Mouse (Mus musculus) erythroblast, embryonic 14.5 days (primary cell): ENCODE measurements around the gene Sesn2.

Source experiments
- GATA1 ChIP-seq: IDR thresholded peaks from 2 replicates; pipeline ENCODE4 v1.6.1; 2012; ENCODE audit warnings: low read length, inconsistent platforms, mixed read lengths
- TAL1 ChIP-seq: IDR thresholded peaks from 3 replicates; pipeline ENCODE4 v1.6.1; 2012; ENCODE audit warnings: low read length, inconsistent platforms, mixed read lengths

GRCm38 (mm10) chr4:132506250-132506649 lies 4.1 kb downstream of the Sesn2 start:
- TF ChIP-seq GATA1: no peak
- no peak for TF ChIP-seq TAL1
